Mouse (Mus musculus) thymus, adult 2 months (tissue): ENCODE results near the gene Ube2k.

ENCODE experiments used
- CTCF ChIP-seq: fragments of 200-500 bp; IDR thresholded peaks from 2 replicates; pipeline ENCODE4 v1.5.1; 2012; ENCODE audit warnings: mild to moderate bottlenecking, control low read depth, low read length, moderate library complexity, borderline replicate concordance; ENCODE audit not compliant: control insufficient read depth, poor library complexity, insufficient read depth; ENCODE audit errors: extremely low read depth
- POLR2A ChIP-seq: fragments of 200-500 bp; IDR thresholded peaks from 2 replicates; pipeline ENCODE4 v1.6.1; 2012; ENCODE audit warnings: mild to moderate bottlenecking, low read length, control low read depth, moderate library complexity; ENCODE audit not compliant: control insufficient read depth, poor library complexity, insufficient read depth; ENCODE audit errors: extremely low read depth

DNA sequence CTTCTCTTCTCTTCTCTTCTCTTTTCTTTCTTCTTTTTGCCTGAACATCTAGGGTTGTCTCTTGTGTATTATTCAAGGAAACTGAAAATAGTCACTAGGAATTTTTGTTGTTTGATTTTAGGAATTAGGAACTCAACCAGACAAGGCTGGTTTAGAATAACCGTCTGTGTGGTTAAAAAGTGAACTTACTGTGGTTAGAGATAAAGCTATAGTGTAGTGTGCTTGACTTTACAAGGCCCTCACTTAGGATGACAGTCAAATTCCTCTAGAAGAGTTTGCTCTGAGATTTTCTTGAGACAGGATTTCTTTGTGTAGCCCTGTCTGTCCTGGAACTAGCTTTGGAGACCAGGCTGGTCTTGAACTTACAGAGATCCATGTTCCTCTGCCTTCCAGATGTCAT lies 53.2 kb downstream of the Ube2k start:
- TF ChIP-seq CTCF = no peak
- TF ChIP-seq POLR2A = no peak
